Mouse (Mus musculus) CH12.LX (cell line): Measurements from ENCODE around the gene Tpd52l1. TPM values are rescaled to one million over a fixed set of nuclear protein-coding genes. Genes with fewer than 3 reads are reported as not detected.

Experiments used
- polyA plus RNA-seq: library from polyadenylated mRNA; unstranded; fragments of >175 nt; gene quantifications from 2 replicates; pipeline ENCODE4 v1.2.1, GENCODE M21; 2012; ENCODE audit warnings: low read depth; ENCODE audit not compliant: insufficient read length
- total RNA-seq, 2 experiments: library from RNA; depleted of rRNA; stranded (reverse); fragments of 300-350 nt in 1 of 2; fragments of >200 nt in 1 of 2; gene quantifications; 2 replicates each; pipeline ENCODE4 v1.2.3; 2012 to 2014

Tpd52l1 gene
- total and polyA plus RNA-seq, 3 experiments: not detected

Other genes starting within 250 kb of the Tpd52l1 start
- gene Hddc2, start 132.6 kb downstream of the Tpd52l1 start, total RNA-seq (2012; rRNA removed): 51.7 and 56.0 TPM in 2 replicates
- gene Hddc2, start 132.6 kb downstream of the Tpd52l1 start, total RNA-seq (2014; rRNA removed): 93.0 and 98.7 TPM in 2 replicates
- 51.5 and 56.6 TPM in 2 replicates for gene Hddc2, start 132.6 kb downstream of the Tpd52l1 start, polyA plus RNA-seq
- not detected in 2 replicates for gene Rnf217, start 163.2 kb upstream of the Tpd52l1 start, total RNA-seq (2012; rRNA removed)
- gene Rnf217, start 163.2 kb upstream of the Tpd52l1 start, total RNA-seq (2014; rRNA removed): not detected in 2 replicates
- gene Rnf217, start 163.2 kb upstream of the Tpd52l1 start, polyA plus RNA-seq: not detected in 2 replicates